Mouse (Mus musculus) midbrain, embryonic 10.5 days (tissue): ENCODE results near the gene Dnajb8. TPM values are rescaled to one million over a fixed set of nuclear protein-coding genes. Genes with fewer than 3 reads are reported as not detected.
A peak's percentile ranks its signal among the peaks of the same experiment; 100 is the strongest.

ENCODE experiments used
- DNase-seq: peaks from one replicate; pipeline ENCODE4 v3.0.0-alpha.2; 2017; ENCODE audit warnings: low spot score
- H3K27ac ChIP-seq: fragments of 300-500 bp; sonication (generic); replicated peaks from 2 replicates; pipeline ENCODE4 v1.5.1; 2016; ENCODE audit warnings: mild to moderate bottlenecking
- H3K27me3 ChIP-seq: fragments of 300-500 bp; sonication (generic); 2 replicates; pipeline ENCODE4 v1.6.1; 2016; ENCODE audit warnings: low read depth, mild to moderate bottlenecking; ENCODE audit not compliant: poor library complexity, severe bottlenecking
- H3K36me3 ChIP-seq: fragments of 300-500 bp; sonication (generic); 2 replicates; pipeline ENCODE4 v1.6.1; 2016; ENCODE audit warnings: mild to moderate bottlenecking, moderate library complexity
- H3K4me1 ChIP-seq: fragments of 300-500 bp; sonication (generic); 2 replicates; pipeline ENCODE4 v1.6.1; 2016
- H3K4me3 ChIP-seq: fragments of 300-500 bp; sonication (generic); 2 replicates; pipeline ENCODE4 v1.5.1; 2016; ENCODE audit warnings: mild to moderate bottlenecking, moderate library complexity
- H3K9me3 ChIP-seq: fragments of 300-500 bp; sonication (generic); replicated peaks from 2 replicates; pipeline ENCODE4 v1.6.1; 2016; ENCODE audit warnings: mild to moderate bottlenecking
- WGBS: fragments of 180-500 bp; shearing (Covaris S2); methylation state at CpG from one replicate; pipeline ENCODE4 v1.1.7; 2016; 5-methylcytosine and 5-hydroxymethylcytosine counted together
- polyA plus RNA-seq: library from polyadenylated mRNA; unstranded; fragments of >200 nt; fragmentation: Nextera tagmentation; extraction: Ambion mirVana; gene quantifications from 2 replicates; pipeline ENCODE4 v1.2.1, GENCODE M21; 2016

The Dnajb8 gene
- not detected in 2 replicates for polyA plus RNA-seq

DNA sequence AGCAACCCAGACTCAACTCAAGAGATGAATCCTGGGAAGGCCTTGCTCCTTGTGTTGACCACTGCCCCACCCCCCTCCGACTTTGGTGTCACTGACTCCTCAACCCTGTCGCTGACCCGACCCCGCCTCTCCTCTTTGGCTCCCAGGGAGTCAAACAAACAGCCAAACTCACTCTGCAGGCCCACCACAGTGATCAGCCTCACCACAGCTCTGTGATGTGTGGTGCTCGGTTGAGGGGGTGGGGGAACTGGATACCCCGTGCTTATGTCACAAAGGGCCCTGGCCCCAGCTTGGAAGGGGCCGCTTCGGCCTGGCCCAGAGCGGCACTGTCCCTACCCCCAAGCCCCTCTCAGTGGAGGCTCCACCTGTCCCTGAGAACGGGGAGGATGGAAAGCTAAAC, at the start of gene Dnajb8:
Dnajb8 (plus strand) TSS at position 301 of the 400 bp plus-strand sequence.
- peaks cover 5% of the 10 kb centered on the region for H3K9me3 ChIP-seq
- H3K4me3 ChIP-seq: no peak within 1 kb of the TSS
- peaks cover 24% of the 10 kb centered on the region for H3K4me1 ChIP-seq
- no peak within 1 kb of the TSS for H3K27ac ChIP-seq
- DNase-seq: no peak
- 47% methylated on average over 10 of the region's 10 CpGs for WGBS
- peaks cover 13% of the 10 kb centered on the region for H3K27me3 ChIP-seq
- H3K36me3 ChIP-seq: no peaks in the 10 kb centered on the region

DNA sequence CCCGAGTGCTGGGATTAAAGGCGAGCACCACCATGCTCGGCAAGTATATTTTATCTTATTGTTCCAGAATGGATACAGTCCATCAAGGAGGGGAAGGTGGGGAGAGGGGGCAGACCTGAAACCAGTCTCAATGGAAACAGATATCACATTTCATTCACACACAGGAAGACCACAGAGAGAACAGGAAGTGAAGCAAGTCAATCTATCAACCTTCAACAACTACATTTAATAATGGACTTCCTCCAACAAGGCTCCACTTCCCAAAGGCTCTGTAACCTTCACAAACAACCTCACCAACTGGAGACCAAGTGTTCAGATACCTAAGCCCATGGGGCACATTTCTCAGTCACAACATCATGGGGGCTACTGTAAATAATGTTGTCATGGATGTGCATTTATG, 47.9 kb upstream of the Dnajb8 start:
- no peaks in the 10 kb centered on the region for H3K36me3 ChIP-seq
- no peaks in the 10 kb centered on the region for H3K4me1 ChIP-seq
- no peak overlapping the region for H3K4me3 ChIP-seq
- H3K9me3 ChIP-seq: peaks cover 12% of the 10 kb centered on the region; the same call in 1 of the 2 replicates
- whole genome bisulfite sequencing: 88% methylated on average over 3 of the region's 3 CpGs
- no peak for DNase-seq
- H3K27me3 ChIP-seq: no peaks in the 10 kb centered on the region
- no peak overlapping the region for H3K27ac ChIP-seq

DNA sequence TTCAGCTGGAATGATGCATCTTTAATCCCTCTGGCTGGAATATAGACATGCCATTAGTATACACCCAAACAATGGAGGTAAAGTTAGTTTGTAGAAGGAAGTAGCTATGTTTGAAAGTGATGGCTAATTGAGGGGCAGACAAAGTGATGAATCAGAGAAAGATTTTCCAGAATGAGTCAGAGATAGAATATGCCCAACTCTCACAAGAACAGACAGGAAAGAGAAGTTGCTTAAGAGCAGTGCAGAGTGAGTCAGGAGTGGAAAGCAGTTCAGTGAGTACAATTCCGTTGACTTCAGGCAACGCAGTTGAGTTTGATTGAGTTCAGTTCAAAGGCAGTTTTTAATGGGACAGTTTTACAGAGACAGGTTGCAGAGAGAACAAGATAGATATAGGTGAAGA, 47.4 kb upstream of the Dnajb8 start:
- 94% methylated on average over 2 of the region's 2 CpGs for WGBS
- Histone ChIP-seq H3K27me3 (no peaks in the 10 kb centered on the region), H3K4me1 (no peaks in the 10 kb centered on the region), H3K27ac (no peak overlapping the region), H3K4me3 (no peak overlapping the region), H3K9me3 (peaks cover 12% of the 10 kb centered on the region; the same call in 1 of the 2 replicates), H3K36me3 (no peaks in the 10 kb centered on the region)
- DNase-seq: no peak

DNA sequence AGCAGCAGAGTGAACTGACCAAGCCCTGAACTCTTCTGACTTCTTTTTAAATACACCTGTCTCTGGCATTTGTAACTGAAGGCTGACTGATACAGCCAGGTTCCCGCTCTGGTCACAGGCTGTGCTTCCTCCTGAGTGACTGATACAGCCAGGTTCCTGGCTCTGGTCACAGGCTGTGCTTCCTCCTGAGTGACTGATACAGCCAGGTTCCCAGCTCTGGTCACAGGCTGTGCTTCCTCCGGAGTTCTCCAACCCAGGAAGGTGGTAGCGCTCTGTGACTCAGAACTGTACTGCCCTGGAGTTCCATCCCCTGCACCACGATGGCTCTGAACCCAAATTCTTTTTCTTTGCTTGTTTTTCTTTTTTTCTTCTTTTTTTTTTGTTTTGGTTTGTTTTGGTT, 37.4 kb upstream of the Dnajb8 start:
- no peak for DNase-seq
- Histone ChIP-seq H3K27me3 (peaks cover 38% of the 10 kb centered on the region), H3K36me3 (no peaks in the 10 kb centered on the region), H3K9me3 (no peaks in the 10 kb centered on the region), H3K4me1 (peaks cover 11% of the 10 kb centered on the region), H3K27ac (no peak overlapping the region), H3K4me3 (no peak overlapping the region)
- 83% methylated on average over 4 of the region's 4 CpGs for WGBS

DNA sequence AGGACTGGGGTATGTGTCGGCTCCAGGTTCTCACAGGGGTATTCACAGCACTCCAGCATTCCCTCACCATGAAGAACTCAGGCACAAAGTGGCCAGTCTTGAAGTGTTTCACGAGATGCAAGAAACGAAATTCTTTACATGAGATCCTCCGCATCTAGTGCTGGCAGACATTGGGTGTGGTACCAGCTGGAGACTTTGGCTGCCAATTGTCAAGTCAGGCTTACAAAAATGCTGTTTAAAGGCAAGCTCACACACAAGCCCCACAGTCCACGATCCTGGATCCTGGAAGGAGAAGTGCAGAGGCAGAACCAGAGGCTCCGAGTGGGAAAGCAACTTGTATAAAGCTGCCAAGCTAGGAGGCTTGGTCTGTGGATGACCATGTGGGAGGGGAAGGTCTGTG, 33.9 kb upstream of the Dnajb8 start:
- DNase-seq: no peak
- no peaks in the 10 kb centered on the region for H3K9me3 ChIP-seq
- H3K36me3 ChIP-seq: no peaks in the 10 kb centered on the region
- WGBS: 77% methylated on average over 6 of the region's 6 CpGs
- H3K4me3 ChIP-seq: no peak overlapping the region
- peaks cover 72% of the 10 kb centered on the region for H3K27me3 ChIP-seq
- H3K4me1 ChIP-seq: peaks cover 26% of the 10 kb centered on the region
- H3K27ac ChIP-seq: no peak overlapping the region

DNA sequence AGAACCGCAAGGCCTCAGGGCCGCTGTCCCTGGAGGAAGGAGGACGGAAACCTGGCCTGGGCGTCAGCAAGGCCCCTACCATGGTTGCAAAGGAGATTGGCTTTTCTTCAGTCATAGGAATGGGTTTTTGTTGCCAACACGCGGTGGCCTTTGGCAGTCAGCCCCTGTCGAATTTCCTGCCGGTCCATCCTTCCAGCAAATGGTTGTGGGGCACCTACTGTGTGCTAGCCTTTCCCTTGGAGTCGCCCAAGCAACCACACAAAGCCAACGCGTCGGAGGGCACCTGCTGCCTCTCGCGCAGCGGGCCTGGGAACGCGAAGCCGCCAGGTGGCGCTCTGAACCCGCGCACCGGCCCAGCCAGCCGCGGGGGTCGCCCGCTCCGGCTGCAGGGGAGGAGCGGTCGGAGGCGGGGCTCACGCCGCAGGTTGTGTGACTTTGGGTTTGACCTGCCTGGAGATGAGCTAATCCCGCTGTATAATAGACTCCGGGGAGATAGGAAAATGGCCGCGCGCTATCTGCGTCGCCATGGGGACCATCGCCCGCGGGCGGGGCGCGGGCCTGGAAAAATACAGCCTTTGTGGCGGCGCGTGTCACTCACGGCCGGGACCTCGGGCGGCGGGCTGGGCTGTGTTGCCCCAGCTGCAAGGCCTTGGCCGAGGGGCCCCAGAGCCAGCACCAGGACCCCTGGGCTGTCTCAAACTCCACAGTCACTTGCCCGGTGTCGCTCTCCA, 32.6 kb upstream of the Dnajb8 start:
- Histone ChIP-seq H3K27ac (peak overlapping the region; percentile 63), H3K27me3 (peaks cover 86% of the 10 kb centered on the region), H3K4me3 (peak overlapping the region; percentile 56), H3K4me1 (peaks cover 39% of the 10 kb centered on the region), H3K36me3 (no peaks in the 10 kb centered on the region), H3K9me3 (no peaks in the 10 kb centered on the region)
- peak; percentile 90 for DNase-seq
- WGBS: under 1% methylated on average over 56 of the region's 56 CpGs

DNA sequence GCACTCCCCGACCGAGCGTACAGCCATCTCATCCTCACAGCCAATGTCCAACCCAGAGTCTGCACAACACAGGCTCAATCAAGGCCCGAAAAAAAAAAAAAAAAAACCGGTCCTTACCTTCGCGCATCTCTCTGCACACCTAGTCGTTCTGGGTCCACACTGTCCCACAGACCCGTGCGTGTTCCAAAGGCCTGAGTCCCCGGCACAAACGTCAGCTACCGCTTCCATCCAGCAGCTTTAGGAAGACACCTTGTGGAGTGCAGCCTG, 32.1 kb upstream of the Dnajb8 start:
- H3K4me1 ChIP-seq: peaks cover 42% of the 10 kb centered on the region
- no peaks in the 10 kb centered on the region for H3K36me3 ChIP-seq
- peak overlapping the region; percentile 59 for H3K27ac ChIP-seq
- H3K4me3 ChIP-seq: peak overlapping the region; percentile 56
- H3K27me3 ChIP-seq: peaks cover 91% of the 10 kb centered on the region
- WGBS: under 1% methylated on average over 13 of the region's 13 CpGs
- no peak for DNase-seq
- no peaks in the 10 kb centered on the region for H3K9me3 ChIP-seq

DNA sequence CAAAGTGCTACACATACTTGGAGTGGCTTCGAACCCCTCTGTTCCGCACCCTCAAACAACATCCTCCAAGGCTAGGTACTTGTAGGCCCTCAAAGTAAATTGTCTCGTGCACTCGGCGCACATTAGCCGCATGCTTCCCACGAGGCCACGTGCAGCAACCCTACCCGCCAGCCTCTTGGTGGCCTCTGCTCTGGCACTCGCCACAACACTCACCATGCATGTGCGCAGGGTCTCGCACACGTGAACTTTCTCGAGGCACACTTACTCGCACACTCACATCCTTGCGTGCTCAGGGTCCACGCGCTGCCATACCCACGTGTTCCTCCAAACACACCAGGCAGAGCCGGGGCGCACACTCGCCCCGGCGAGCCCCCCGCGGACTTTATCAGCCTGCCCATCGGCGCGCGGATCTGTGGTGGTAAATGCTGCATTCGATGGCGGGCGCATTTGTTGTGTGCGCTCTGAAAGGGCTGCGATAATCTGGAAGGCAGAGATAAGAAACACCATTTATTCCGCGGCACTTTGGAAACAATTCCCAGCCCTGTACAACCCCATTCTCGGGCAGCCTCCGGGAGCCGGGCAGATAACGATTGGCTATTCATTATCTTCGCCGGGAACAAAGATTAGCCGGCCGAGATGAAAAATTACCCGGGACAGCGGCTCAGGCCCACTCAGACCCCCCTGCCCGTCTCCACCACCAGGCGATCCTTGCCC, 31.6 kb upstream of the Dnajb8 start:
- peaks cover 96% of the 10 kb centered on the region for H3K27me3 ChIP-seq
- DNase-seq: peak; percentile 56
- peaks cover 42% of the 10 kb centered on the region for H3K4me1 ChIP-seq
- no peaks in the 10 kb centered on the region for H3K36me3 ChIP-seq
- WGBS: under 1% methylated on average over 49 of the region's 49 CpGs
- peak overlapping the region; percentile 56 for H3K4me3 ChIP-seq
- H3K27ac ChIP-seq: peak overlapping the region; percentile 59
- H3K9me3 ChIP-seq: no peaks in the 10 kb centered on the region

DNA sequence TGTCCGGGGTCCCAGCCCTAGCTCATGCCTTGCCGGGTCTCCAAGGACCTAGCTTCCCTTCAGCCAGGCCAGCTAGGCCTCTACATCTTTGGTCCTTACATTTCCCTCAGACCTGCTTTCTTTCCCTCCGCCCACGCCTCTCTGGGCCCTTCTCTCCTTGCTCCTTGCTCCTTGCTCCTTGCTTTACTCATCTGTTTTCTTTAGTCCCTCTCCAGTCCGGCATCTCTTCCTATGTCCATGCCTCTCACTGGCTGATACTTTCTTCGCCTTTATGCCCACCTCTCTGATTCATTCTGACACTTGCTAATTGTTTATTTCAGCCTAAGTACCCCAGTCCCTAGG, 31.1 kb upstream of the Dnajb8 start:
- H3K9me3 ChIP-seq: no peaks in the 10 kb centered on the region

DNA sequence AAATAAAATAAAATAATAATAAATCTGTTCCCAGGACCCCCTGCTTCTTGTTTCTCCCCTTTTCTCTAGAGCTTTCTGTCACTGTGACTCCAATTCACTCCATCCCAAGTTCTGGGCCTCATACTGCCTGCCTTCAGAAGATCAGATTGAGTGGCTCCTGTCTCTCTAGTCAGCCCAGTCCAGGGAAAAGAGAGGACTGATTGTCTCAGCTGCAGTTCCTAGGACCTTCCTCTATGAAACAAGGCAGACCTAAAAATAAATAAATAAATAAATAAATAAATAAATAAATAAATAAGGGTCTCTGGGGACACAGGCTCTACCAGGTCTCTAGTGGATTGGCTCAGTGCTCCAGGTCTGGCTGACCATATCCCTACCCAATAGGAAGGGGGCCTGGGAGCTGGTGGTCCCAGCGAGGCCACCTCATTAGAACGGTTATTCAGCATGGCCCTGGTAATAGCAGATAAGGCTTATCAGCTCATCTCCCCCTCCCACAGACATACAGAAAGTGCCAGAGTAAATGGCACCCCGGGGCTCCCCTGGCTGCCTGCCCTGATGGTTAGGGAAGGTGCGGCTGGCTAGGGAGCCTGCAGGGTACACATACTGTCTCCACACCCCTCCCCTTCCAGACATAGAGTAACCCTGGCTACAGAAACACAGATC, 30.5 kb upstream of the Dnajb8 start:
- DNase-seq: no peak
- H3K4me1 ChIP-seq: peaks cover 49% of the 10 kb centered on the region
- peaks cover 100% of the 10 kb centered on the region for H3K27me3 ChIP-seq
- WGBS: 5% methylated on average over 4 of the region's 4 CpGs
- H3K36me3 ChIP-seq: no peaks in the 10 kb centered on the region
- no peak overlapping the region for H3K27ac ChIP-seq
- H3K9me3 ChIP-seq: no peaks in the 10 kb centered on the region
- H3K4me3 ChIP-seq: no peak overlapping the region

More for the DNA sequence above, 31.1 kb upstream of the Dnajb8 start:
- Histone ChIP-seq H3K4me3 (peak overlapping the region; percentile 56), H3K27ac (no peak overlapping the region; the same call in 1 of the 2 replicates), H3K27me3 (peaks cover 100% of the 10 kb centered on the region), H3K4me1 (peaks cover 43% of the 10 kb centered on the region), H3K36me3 (no peaks in the 10 kb centered on the region)
- 9% methylated on average over 6 of the region's 6 CpGs for WGBS
- DNase-seq: peak; percentile 51

DNA sequence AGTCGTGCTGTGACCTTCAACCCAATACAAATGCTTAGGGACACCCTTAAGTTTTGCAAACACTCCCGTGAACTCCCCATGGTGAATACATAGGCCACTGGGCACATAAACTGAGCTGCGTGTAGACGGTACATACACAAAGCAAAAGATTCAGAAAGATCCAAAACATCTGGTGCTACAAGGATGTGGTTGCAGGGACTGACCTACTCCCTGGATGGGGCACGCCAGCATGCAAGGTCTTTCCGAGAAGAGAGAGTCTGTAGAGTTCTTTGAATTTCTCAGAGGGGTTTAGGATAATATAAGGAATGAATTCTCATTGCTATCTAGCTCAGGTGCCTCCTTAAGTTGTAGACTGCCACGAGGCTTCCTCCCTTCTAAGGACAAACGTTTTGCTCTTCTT, 29.3 kb upstream of the Dnajb8 start:
- Histone ChIP-seq H3K4me1 (peaks cover 61% of the 10 kb centered on the region), H3K27me3 (peaks cover 100% of the 10 kb centered on the region), H3K36me3 (no peaks in the 10 kb centered on the region), H3K27ac (no peak overlapping the region), H3K9me3 (no peaks in the 10 kb centered on the region), H3K4me3 (no peak overlapping the region)
- DNase-seq: no peak
- WGBS: 9% methylated on average over 8 of the region's 8 CpGs

DNA sequence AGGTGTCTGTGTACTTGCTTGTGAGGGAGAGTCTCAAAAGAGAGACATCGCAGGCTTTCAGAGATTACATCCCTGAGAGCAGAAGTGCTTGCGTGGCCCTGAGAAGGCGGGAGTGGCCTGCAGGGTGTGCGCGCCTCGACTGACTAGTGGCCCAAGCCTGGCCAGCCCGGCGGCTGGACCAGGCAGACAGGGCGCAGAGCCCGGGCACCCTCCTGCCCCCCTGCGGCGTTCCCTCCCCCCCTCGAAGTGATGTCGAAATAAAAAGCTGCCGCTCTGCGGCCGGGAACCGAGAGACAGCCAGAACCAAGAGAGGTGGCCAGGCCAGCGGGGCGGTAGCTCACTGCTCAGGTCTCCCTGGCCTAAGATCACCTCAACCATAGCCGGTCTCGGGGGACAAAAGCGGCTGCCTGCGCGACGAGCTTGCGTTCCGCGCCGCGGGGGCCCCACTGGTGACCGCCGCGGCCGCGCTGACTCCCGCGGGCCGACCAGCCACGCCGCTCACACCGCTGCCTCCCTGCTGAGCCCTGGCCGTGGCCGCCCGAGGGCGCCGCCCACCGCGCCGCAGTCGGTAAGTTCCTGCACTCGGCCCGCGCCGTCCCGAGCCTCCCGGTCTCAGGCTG, 28.5 kb upstream of the Dnajb8 start, which contains the start of gene Gata2:
Gata2 (plus strand) TSS at position 459 of the 620 bp plus-strand sequence.
- peak; percentile 63 for DNase-seq
- H3K27me3 ChIP-seq: peaks cover 100% of the 10 kb centered on the region
- H3K36me3 ChIP-seq: no peaks in the 10 kb centered on the region
- H3K4me1 ChIP-seq: peaks cover 69% of the 10 kb centered on the region
- peak within 1 kb of the TSS; percentile 55 for H3K4me3 ChIP-seq
- H3K27ac ChIP-seq: peak within 1 kb of the TSS; percentile 49
- H3K9me3 ChIP-seq: no peaks in the 10 kb centered on the region
- WGBS: under 1% methylated on average over 57 of the region's 57 CpGs
